Mouse (Mus musculus): Measurements from ENCODE around the gene Samd7. TPM values are rescaled to one million over a fixed set of nuclear protein-coding genes. Genes with fewer than 3 reads are reported as not detected.

The Samd7 gene
- polyA plus RNA-seq, 1 experiment: not detected

- Histone ChIP-seq H3K4me3 (replicated peaks; ENCODE audit: control insufficient read depth, low read depth, low read length) (no peak overlapping the region), H3K27ac (ENCODE audit: control insufficient read depth, insufficient read depth, low read depth, low read length, poor library complexity) (no peak overlapping the region), H3K4me1 (ENCODE audit: control insufficient read depth, insufficient read depth, low read length) (no peaks in the 10 kb centered on the region)
- TF ChIP-seq CTCF (IDR thresholded peaks at IDR 0.05; ENCODE audit: control insufficient read depth, insufficient read depth, low read length) (no peak), POLR2A (IDR thresholded peaks at IDR 0.05; ENCODE audit: borderline replicate concordance, control insufficient read depth, low read depth, low read length) (no peak)
- WGBS: 91% methylated on average over 5 of the region's 5 CpGs
Measured at GRCm38 (mm10) chr3:30729046-30729445, 17.0 kb upstream of the Samd7 start.

DNA sequence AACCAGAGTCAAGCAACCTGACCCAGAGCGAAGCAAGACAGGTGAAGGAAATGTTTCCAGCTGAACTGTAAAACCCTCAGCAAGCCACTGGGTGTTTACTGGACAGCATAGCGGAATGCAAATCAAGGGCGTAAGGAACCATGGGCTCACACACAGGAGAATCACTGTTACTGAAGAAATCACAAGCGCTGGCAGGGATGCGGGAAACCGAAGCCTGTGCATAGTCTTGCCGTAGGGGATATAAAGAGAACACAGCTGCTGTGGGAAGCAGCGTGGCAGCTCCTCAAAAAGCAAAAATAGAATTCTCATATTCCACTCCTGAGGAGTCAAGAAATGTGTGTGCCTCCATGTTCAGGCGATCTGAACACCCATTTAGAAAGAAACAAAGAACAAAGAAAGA lies 9.3 kb upstream of the Samd7 start:
- 83% methylated on average over 9 of the region's 9 CpGs for WGBS
- H3K4me1 ChIP-seq (ENCODE audit: control insufficient read depth, insufficient read depth, low read length): no peaks in the 10 kb centered on the region
- TF ChIP-seq CTCF (IDR thresholded peaks at IDR 0.05; ENCODE audit: control insufficient read depth, insufficient read depth, low read length): no peak
- TF ChIP-seq POLR2A (IDR thresholded peaks at IDR 0.05; ENCODE audit: borderline replicate concordance, control insufficient read depth, low read depth, low read length): no peak
- H3K4me3 ChIP-seq (replicated peaks; ENCODE audit: control insufficient read depth, low read depth, low read length): no peak overlapping the region
- H3K27ac ChIP-seq (ENCODE audit: control insufficient read depth, insufficient read depth, low read depth, low read length, poor library complexity): no peak overlapping the region

GRCm38 (mm10) chr3:30741306-30741705 lies 4.8 kb upstream of the Samd7 start:
- Histone ChIP-seq H3K4me1 (ENCODE audit: control insufficient read depth, insufficient read depth, low read length) (no peaks in the 10 kb centered on the region), H3K27ac (ENCODE audit: control insufficient read depth, insufficient read depth, low read depth, low read length, poor library complexity) (no peak overlapping the region), H3K4me3 (replicated peaks; ENCODE audit: control insufficient read depth, low read depth, low read length) (no peak overlapping the region)
- TF ChIP-seq CTCF (IDR thresholded peaks at IDR 0.05; ENCODE audit: control insufficient read depth, insufficient read depth, low read length) (no peak), POLR2A (IDR thresholded peaks at IDR 0.05; ENCODE audit: borderline replicate concordance, control insufficient read depth, low read depth, low read length) (no peak)
- WGBS: 74% methylated on average over 6 of the region's 6 CpGs

DNA sequence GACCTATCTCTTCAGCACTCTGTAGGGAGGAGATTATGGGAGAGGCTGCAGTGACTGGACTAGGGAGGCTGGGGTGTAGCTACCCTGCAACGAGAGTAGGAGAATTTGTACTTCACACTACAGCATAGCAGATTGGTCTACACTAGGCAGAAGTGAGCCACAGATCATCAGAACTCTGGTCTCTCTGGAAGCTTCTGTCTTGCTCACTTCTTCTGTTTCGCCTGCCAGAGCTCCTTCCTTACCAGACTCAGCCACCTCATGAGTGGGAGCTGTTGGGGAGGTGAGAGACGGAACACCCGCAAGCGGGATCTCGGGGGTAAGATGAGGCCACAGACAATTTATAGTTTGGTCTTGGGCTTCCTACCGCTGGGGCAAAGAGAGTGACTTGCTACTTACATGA lies 3.2 kb upstream of the Samd7 start:
- WGBS: 88% methylated on average over 7 of the region's 7 CpGs
- TF ChIP-seq POLR2A (IDR thresholded peaks at IDR 0.05; ENCODE audit: borderline replicate concordance, control insufficient read depth, low read depth, low read length): no peak
- TF ChIP-seq CTCF (IDR thresholded peaks at IDR 0.05; ENCODE audit: control insufficient read depth, insufficient read depth, low read length): no peak
- Histone ChIP-seq H3K4me1 (ENCODE audit: control insufficient read depth, insufficient read depth, low read length) (no peaks in the 10 kb centered on the region), H3K4me3 (replicated peaks; ENCODE audit: control insufficient read depth, low read depth, low read length) (no peak overlapping the region), H3K27ac (ENCODE audit: control insufficient read depth, insufficient read depth, low read depth, low read length, poor library complexity) (no peak overlapping the region)

DNA sequence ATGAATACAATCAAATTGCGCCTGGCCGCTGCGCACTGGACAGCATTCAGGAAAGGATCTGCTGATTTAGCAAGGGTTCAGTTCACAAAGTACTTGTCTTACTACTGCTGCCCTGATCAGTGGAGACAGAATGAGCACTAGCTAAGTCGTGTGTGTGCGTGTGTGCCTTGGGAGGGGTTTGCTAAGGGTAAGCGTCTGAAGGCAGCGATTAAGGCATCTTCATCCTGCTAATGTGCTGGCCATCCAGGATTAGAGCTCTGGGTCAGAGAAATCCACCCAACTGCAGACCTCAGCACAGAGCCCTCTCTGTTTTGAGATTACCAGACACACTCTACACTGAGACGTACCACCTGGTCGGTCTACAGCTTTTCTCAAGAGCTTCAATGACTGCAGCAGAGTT lies 2.2 kb downstream of the Samd7 start:
- H3K27ac ChIP-seq (ENCODE audit: control insufficient read depth, insufficient read depth, low read depth, low read length, poor library complexity): no peak overlapping the region
- no peaks in the 10 kb centered on the region for H3K4me1 ChIP-seq (ENCODE audit: control insufficient read depth, insufficient read depth, low read length)
- no peak overlapping the region for H3K4me3 ChIP-seq (replicated peaks; ENCODE audit: control insufficient read depth, low read depth, low read length)
- TF ChIP-seq CTCF (IDR thresholded peaks at IDR 0.05; ENCODE audit: control insufficient read depth, insufficient read depth, low read length) (no peak), POLR2A (IDR thresholded peaks at IDR 0.05; ENCODE audit: borderline replicate concordance, control insufficient read depth, low read depth, low read length) (no peak)
- 92% methylated on average over 9 of the region's 9 CpGs for WGBS

DNA sequence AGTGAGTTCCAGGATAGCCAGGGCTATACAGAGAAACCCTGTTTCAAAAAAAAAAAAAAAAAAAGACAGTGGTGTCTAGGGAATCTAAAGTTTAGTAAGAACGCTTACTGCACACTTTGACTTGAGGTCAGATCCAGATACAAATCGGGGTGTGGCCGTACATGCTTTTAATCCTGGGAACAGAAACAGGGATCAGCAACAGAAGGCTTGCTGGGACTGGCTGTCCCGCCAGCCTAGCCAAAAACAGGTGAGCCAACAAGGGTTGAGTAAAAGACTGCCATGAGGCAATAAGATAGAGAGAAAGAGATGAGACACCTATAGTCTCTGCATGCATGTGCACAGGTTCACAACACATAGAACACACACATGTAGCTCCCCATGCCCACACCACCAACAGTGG lies 8.6 kb downstream of the Samd7 start:
- TF ChIP-seq CTCF (IDR thresholded peaks at IDR 0.05; ENCODE audit: control insufficient read depth, insufficient read depth, low read length): no peak
- TF ChIP-seq POLR2A (IDR thresholded peaks at IDR 0.05; ENCODE audit: borderline replicate concordance, control insufficient read depth, low read depth, low read length): no peak
- Histone ChIP-seq H3K4me3 (replicated peaks; ENCODE audit: control insufficient read depth, low read depth, low read length) (no peak overlapping the region), H3K27ac (ENCODE audit: control insufficient read depth, insufficient read depth, low read depth, low read length, poor library complexity) (no peak overlapping the region), H3K4me1 (ENCODE audit: control insufficient read depth, insufficient read depth, low read length) (no peaks in the 10 kb centered on the region)
- WGBS: 86% methylated on average over 4 of the region's 4 CpGs

DNA sequence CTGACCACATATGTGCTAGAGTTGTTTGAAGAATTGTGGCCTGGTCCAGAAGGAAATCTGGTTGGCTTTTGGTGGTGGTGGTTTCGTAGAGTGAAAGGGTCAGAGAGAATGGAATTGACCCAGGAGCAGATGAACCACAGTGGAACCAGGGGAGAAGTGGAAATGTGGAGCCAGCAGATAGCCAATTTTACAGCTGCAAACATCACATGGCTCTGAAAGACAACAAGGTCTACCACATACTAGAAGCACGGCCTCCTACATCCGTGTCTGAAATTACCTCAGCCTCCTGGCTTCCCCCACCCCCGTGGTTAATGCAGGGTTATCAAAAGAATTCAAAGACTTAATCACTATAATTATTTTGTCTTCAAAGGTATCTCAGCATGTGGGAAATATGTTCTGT lies 18.8 kb downstream of the Samd7 start:
- Histone ChIP-seq H3K4me1 (ENCODE audit: control insufficient read depth, insufficient read depth, low read length) (peaks cover 2% of the 10 kb centered on the region; the same call in 1 of the 2 replicates), H3K27ac (ENCODE audit: control insufficient read depth, insufficient read depth, low read depth, low read length, poor library complexity) (peak overlapping the region; percentile 78), H3K4me3 (replicated peaks; ENCODE audit: control insufficient read depth, low read depth, low read length) (no peak overlapping the region)
- WGBS: 39% methylated on average over 4 of the region's 4 CpGs
- no peak for TF ChIP-seq POLR2A (IDR thresholded peaks at IDR 0.05; ENCODE audit: borderline replicate concordance, control insufficient read depth, low read depth, low read length)
- no peak for TF ChIP-seq CTCF (IDR thresholded peaks at IDR 0.05; ENCODE audit: control insufficient read depth, insufficient read depth, low read length)

DNA sequence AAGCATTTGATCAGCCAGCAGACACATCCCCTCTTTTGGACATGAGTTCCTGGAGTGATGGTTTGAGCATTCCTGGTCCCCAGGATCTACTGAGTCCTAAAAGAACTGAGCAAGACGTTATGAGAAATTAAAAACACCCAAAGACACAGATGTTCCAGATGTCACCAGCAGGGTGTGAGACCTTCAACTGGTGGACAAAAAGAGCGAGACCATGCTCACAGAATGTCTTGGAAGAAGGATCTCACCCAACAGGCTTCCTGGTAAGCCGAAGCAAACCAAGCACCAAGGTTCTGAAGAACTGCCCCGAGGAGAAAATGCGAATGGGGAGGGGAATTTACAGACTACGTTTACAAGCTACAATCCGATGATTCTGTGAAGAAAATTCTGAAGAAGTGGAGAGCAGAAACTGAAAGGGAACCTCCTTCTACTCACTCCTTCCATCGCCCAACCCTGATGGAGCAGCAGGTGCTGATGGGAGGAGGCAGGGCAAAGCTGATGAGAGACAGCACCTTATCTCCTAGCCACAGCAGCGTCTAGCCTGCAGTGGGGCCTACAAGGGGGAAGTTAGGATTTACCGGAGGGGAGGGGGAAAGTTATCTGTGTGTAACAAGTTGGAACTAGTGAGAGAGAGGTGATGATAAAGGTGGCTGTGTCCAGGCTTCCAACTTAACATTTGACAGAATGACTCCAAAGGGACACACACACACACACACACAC lies 19.4 kb downstream of the Samd7 start:
- Histone ChIP-seq H3K4me1 (ENCODE audit: control insufficient read depth, insufficient read depth, low read length) (peaks cover 2% of the 10 kb centered on the region; the same call in 1 of the 2 replicates), H3K27ac (ENCODE audit: control insufficient read depth, insufficient read depth, low read depth, low read length, poor library complexity) (peak overlapping the region; percentile 78), H3K4me3 (replicated peaks; ENCODE audit: control insufficient read depth, low read depth, low read length) (peak overlapping the region; percentile 37)
- TF ChIP-seq POLR2A (IDR thresholded peaks at IDR 0.05; ENCODE audit: borderline replicate concordance, control insufficient read depth, low read depth, low read length) (no peak), CTCF (IDR thresholded peaks at IDR 0.05; ENCODE audit: control insufficient read depth, insufficient read depth, low read length) (no peak)
- 13% methylated on average over 10 of the region's 10 CpGs for WGBS
